Mouse (Mus musculus) neural tube, embryonic 14.5 days (tissue): ENCODE measurements around the gene Kifc3. TPM values are rescaled to one million over a fixed set of nuclear protein-coding genes. Genes with fewer than 3 reads are reported as not detected.

Experiments
- ATAC-seq: fragments of 200-750 bp; cut with Nextera tagmentation; 2 replicates; pipeline ENCODE4 v1.8.0; 2017; ENCODE audit warnings: low read depth, mild to moderate bottlenecking, moderate TSS enrichment, moderate library complexity
- H3K27ac ChIP-seq: fragments of 300-500 bp; sonication (generic); 2 replicates; pipeline ENCODE4 v1.5.1; 2014; ENCODE audit warnings: low read depth, mild to moderate bottlenecking, control low read depth, low read length, moderate library complexity, mixed read lengths
- H3K27me3 ChIP-seq: fragments of 300-500 bp; sonication (generic); 2 replicates; pipeline ENCODE4 v1.6.1; 2014; ENCODE audit warnings: low read length; ENCODE audit not compliant: control insufficient read depth, insufficient read depth
- H3K36me3 ChIP-seq: fragments of 300-500 bp; sonication (generic); 2 replicates; pipeline ENCODE4 v1.6.1; 2014; ENCODE audit warnings: low read length, mixed read lengths; ENCODE audit not compliant: control insufficient read depth, insufficient read depth
- H3K4me1 ChIP-seq: fragments of 300-500 bp; sonication (generic); 2 replicates; pipeline ENCODE4 v1.6.1; 2014; ENCODE audit warnings: low read length; ENCODE audit not compliant: control insufficient read depth, insufficient read depth
- H3K4me2 ChIP-seq: fragments of 300-500 bp; sonication (generic); 2 replicates; pipeline ENCODE4 v1.6.1; 2014; ENCODE audit warnings: mild to moderate bottlenecking, low read depth, low read length, control low read depth
- H3K4me3 ChIP-seq: fragments of 300-500 bp; sonication (generic); 2 replicates; pipeline ENCODE4 v1.5.1; 2014; ENCODE audit warnings: low read depth, low read length, control low read depth, mixed read lengths
- H3K9ac ChIP-seq: fragments of 300-500 bp; sonication (generic); replicated peaks from 2 replicates; pipeline ENCODE4 v1.6.1; 2014; ENCODE audit warnings: low read depth, mild to moderate bottlenecking, control low read depth, low read length, mixed read lengths
- H3K9me3 ChIP-seq: fragments of 300-500 bp; sonication (generic); 2 replicates; pipeline ENCODE4 v1.6.1; 2016; ENCODE audit warnings: low read length; ENCODE audit not compliant: control insufficient read depth
- WGBS: fragments of 180-500 bp; shearing (Covaris S2); extraction: QIAGEN DNeasy Blood & Tissue Kit; methylation state at CpG from one replicate; pipeline ENCODE4 v1.1.7; 2014; 5-methylcytosine and 5-hydroxymethylcytosine counted together
- polyA plus RNA-seq: library from polyadenylated mRNA; unstranded; fragments of >200 nt; fragmentation: Nextera tagmentation; extraction: Ambion mirVana; gene quantifications from 2 replicates; pipeline ENCODE4 v1.2.1, GENCODE M21; 2014

Gene Kifc3
- polyA plus RNA-seq, 1 experiment from 2014 or later, result 15.9 TPM

DNA sequence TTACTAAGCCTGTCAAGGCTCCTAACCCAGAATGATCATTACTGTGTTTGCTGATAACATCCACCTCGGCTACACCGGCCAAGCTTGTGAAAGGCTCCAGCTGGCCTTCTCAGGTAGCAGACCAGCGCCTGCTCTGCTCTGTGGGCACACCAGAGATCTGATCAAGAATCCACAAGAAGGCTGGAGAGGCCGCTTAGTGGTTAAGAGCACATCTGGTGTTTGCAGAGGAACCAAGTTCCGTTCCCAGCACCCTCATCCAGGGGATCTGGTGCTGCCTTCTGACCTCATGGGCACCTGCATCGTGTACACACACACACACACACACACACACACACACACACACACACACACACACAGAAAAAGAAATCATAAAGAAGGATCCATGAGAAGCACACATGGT lies 46.5 kb downstream of the Kifc3 start:
- Histone ChIP-seq H3K4me1 (no peaks in the 10 kb centered on the region), H3K36me3 (no peaks in the 10 kb centered on the region), H3K27me3 (no peaks in the 10 kb centered on the region), H3K4me2 (no peak overlapping the region), H3K9me3 (no peaks in the 10 kb centered on the region), H3K9ac (no peak overlapping the region), H3K4me3 (no peak overlapping the region), H3K27ac (no peak overlapping the region)
- ATAC-seq, result no peak
- 94% methylated on average over 6 of the region's 6 CpGs for WGBS

DNA sequence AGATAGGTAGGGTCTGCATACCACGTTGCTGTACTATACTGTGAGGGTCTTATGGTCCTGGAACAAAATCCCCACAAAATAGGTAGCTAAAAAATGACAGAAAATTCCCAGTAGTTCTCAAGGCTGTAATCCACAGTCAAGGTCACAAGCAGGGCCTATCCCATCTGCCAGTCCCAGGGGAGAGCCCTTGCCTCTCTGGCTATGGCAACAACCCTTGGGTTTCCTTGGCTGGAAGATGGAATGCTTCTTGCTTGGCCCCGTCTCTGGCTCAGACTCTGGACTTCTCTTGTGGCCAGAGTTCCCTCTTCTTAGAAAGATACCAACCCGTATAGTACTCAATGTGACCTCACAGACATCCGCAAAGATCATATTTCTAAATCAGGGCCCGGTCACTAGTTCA lies 47.3 kb downstream of the Kifc3 start:
- Histone ChIP-seq H3K36me3 (no peaks in the 10 kb centered on the region), H3K27ac (no peak overlapping the region), H3K4me1 (no peaks in the 10 kb centered on the region), H3K27me3 (no peaks in the 10 kb centered on the region), H3K4me3 (no peak overlapping the region), H3K4me2 (no peak overlapping the region), H3K9ac (no peak overlapping the region), H3K9me3 (no peaks in the 10 kb centered on the region)
- no peak for ATAC-seq
- WGBS, result 92% methylated on average over 5 of the region's 5 CpGs

DNA sequence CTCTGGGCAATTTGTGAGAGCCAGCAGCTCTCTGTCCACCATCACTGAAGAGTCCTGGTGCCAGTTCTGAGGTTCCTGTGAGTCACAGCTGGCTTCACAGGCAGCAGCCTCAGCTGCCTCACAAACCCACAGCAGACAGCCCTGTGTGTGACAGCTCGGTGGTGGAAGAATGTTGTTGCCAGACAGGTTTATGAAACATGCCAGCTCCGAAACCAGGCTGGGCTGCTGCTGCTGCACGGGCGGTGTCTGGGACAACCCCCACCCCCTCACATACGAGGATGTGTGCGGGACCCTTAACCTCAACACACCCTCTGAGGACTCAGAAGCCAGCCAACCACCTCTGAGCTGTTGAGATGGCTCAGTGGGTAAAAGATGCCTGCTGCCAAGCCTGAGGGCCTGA lies 48.0 kb downstream of the Kifc3 start:
- H3K9me3 ChIP-seq, result no peaks in the 10 kb centered on the region
- ATAC-seq, result no peak
- no peak overlapping the region for H3K4me3 ChIP-seq
- H3K4me1 ChIP-seq, result no peaks in the 10 kb centered on the region
- H3K27me3 ChIP-seq, result no peaks in the 10 kb centered on the region
- no peaks in the 10 kb centered on the region for H3K36me3 ChIP-seq
- H3K9ac ChIP-seq, result no peak overlapping the region
- 83% methylated on average over 6 of the region's 6 CpGs for WGBS
- no peak overlapping the region for H3K4me2 ChIP-seq
- H3K27ac ChIP-seq, result no peak overlapping the region

DNA sequence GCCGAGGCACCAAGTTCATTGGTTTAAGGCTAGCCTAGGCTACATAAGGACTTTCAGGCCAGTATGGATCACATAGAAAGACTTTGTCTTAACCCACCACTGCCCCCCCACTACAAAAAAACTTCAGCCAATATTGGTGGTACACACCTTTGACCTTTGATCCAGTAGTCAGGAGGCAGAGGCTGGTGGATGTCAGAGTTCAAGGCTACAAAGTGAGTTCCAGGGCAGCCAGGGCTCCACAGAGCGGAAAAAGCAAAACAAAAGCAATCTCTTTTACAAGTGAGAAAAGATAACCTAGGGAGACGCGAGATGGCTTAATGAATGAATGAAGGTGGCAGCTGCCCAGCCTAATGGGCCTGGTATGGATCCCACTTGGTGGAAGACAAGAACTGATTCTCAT lies 48.6 kb downstream of the Kifc3 start:
- Histone ChIP-seq H3K36me3 (no peaks in the 10 kb centered on the region), H3K27ac (no peak overlapping the region), H3K9ac (no peak overlapping the region), H3K4me2 (no peak overlapping the region), H3K9me3 (no peaks in the 10 kb centered on the region), H3K4me3 (no peak overlapping the region), H3K27me3 (no peaks in the 10 kb centered on the region), H3K4me1 (no peaks in the 10 kb centered on the region)
- no peak for ATAC-seq
- 67% methylated on average over 4 of the region's 4 CpGs for WGBS

DNA sequence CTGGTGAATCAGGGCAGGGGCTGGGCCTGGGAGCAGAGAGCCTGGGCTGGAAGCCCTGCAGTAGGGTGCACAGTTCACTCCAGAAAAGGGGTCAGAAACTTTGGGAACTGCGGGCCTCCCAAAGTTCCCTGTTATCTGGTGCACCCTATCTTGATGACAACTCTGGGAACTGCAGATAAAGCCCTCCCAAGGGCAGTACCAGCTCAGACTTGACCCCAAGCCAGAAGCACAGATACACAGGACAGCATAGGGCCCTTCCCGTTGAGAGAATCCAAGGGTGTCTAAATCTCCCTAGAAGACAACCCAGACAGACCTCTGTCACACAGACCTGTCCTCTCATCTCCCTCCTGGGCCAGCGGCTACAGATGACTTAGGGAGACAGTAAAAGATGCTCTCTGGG lies 52.0 kb downstream of the Kifc3 start:
- no peak for ATAC-seq
- H3K27ac ChIP-seq, result no peak overlapping the region
- H3K4me3 ChIP-seq, result no peak overlapping the region
- H3K4me2 ChIP-seq, result no peak overlapping the region
- no peak overlapping the region for H3K9ac ChIP-seq
- H3K4me1 ChIP-seq, result no peaks in the 10 kb centered on the region
- H3K36me3 ChIP-seq, result no peaks in the 10 kb centered on the region
- H3K27me3 ChIP-seq, result no peaks in the 10 kb centered on the region
- H3K9me3 ChIP-seq, result no peaks in the 10 kb centered on the region
- 85% methylated on average over 3 of the region's 3 CpGs for WGBS

DNA sequence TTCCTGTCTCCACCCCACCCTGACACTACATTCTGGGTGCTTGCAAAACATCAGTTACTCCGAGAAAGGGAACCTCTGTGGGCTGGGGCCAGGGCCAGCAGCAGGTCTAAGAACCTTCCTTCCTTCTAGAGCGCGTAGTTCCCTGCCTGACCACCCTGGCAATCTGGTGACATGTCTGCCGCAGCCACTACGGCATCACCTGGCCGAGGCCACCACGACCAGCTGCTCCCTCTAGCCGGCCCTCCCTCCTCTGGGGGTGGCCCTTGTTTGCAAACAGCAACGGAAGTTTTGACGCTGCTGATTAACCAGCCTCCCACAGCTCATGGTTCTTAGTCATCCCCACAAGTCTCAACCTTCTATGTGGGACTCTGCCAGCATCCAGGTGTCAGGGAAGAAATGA lies 53.2 kb downstream of the Kifc3 start:
- Histone ChIP-seq H3K36me3 (no peaks in the 10 kb centered on the region), H3K9me3 (no peaks in the 10 kb centered on the region), H3K27me3 (no peaks in the 10 kb centered on the region), H3K9ac (no peak overlapping the region), H3K4me1 (no peaks in the 10 kb centered on the region), H3K4me3 (no peak overlapping the region), H3K4me2 (no peak overlapping the region), H3K27ac (no peak overlapping the region)
- no peak for ATAC-seq
- WGBS, result 55% methylated on average over 10 of the region's 10 CpGs

DNA sequence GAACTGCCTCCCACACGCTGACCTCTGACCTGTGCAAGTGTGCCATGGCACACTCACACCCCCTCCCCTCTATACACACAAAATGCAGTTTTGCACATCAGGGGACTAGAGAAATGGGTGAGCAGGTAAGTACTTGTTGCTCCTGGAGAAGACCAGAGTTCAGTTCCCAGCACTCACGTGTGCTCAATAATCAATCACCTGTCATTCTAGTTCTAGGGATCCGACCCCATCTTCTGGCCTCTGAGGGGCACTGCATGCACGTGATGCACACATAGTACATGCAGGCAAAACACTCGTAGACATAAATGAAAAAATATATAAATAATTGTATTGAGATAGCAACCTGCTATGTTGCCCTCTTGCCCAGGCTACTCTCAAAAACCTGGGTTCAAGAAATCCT lies 55.8 kb downstream of the Kifc3 start:
- Histone ChIP-seq H3K4me2 (no peak overlapping the region), H3K27me3 (no peaks in the 10 kb centered on the region), H3K4me3 (no peak overlapping the region), H3K9ac (no peak overlapping the region), H3K27ac (no peak overlapping the region; the same call in 1 of the 2 replicates), H3K9me3 (no peaks in the 10 kb centered on the region), H3K4me1 (peaks cover 9% of the 10 kb centered on the region), H3K36me3 (no peaks in the 10 kb centered on the region)
- no peak for ATAC-seq
- 89% methylated on average over 5 of the region's 5 CpGs for WGBS

DNA sequence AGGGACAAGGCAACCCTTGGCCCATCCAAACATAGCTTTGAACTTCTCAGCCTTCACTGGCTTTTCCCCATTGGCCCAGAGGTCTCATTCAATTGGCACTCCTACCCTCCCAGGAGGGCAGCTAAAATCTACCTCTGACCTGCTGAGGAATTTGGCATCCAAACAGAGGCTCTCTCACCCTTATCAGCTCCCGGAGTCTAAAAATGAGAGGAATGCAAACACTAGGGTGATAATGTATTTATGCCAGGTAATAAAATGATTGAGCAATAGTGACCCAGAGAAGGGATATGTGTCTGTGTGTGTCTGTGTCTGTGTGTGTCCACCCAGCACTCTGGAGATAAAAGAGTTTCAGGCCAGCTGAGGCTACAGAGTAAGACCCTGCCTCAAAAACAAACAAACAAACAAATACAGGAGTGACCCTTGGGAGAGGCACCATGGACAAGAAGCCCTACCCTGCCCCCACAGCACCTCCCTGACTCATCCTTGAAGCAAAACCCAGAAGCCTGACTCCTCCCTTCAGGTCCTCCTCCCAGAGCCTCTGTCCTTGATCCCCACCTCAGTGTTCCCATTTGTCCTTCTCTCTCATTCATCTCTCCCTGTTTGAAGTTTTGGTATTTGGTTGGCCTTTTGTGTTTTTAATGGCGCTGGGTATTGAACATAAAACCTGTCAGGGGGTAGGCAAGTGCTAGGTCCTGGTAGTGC lies 56.4 kb downstream of the Kifc3 start:
- WGBS, result 77% methylated on average over 2 of the region's 2 CpGs
- Histone ChIP-seq H3K27ac (no peak overlapping the region), H3K4me2 (no peak overlapping the region), H3K9me3 (no peaks in the 10 kb centered on the region), H3K27me3 (no peaks in the 10 kb centered on the region), H3K4me3 (no peak overlapping the region), H3K36me3 (no peaks in the 10 kb centered on the region), H3K9ac (no peak overlapping the region), H3K4me1 (peaks cover 13% of the 10 kb centered on the region)
- ATAC-seq, result no peak

DNA sequence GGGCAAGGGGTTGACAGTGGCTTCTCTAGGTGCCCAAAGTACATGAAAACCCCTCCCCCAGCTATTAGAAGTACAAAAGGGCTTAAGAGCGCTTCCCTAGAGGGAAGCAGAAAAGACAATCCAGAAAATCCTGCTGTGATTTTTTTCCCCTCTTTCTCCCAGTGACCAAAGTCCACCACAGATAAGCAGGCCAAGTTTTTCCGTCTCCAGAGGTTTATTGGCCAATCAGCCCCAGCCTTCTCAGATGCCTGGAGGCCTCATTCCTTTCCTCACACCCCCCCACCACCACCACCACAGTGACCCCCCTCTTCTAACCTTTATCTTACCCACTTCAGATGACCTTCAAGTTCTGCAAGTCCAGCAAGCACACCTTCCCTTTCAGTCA lies 58.0 kb downstream of the Kifc3 start:
- Histone ChIP-seq H3K4me3 (no peak overlapping the region), H3K27ac (no peak overlapping the region), H3K4me2 (no peak overlapping the region), H3K27me3 (no peaks in the 10 kb centered on the region), H3K9me3 (no peaks in the 10 kb centered on the region), H3K4me1 (peaks cover 13% of the 10 kb centered on the region), H3K36me3 (no peaks in the 10 kb centered on the region), H3K9ac (no peak overlapping the region)
- no peak for ATAC-seq
- WGBS, result 63% methylated on average over 2 of the region's 2 CpGs
